Mouse (Mus musculus) E14TG2a.4 (cell line): Measurements from ENCODE around the gene Gm28308.
A peak's percentile ranks its signal among the peaks of the same experiment; 100 is the strongest.

ENCODE experiments used
- H3K27me3 ChIP-seq: 2 replicates; pipeline ENCODE4 v1.6.1; 2014; ENCODE audit warnings: low read length, control low read depth; ENCODE audit not compliant: insufficient read depth
- H3K36me3 ChIP-seq: 2 replicates; pipeline ENCODE4 v1.6.1; 2014; ENCODE audit warnings: low read length, control low read depth; ENCODE audit not compliant: insufficient read depth
- H3K4me1 ChIP-seq: replicated peaks from 2 replicates; pipeline ENCODE4 v1.6.1; 2014; ENCODE audit warnings: low read depth, low read length, control low read depth
- H3K4me3 ChIP-seq: replicated peaks from 2 replicates; pipeline ENCODE4 v1.5.1; 2014; ENCODE audit warnings: mild to moderate bottlenecking, low read length
- H3K9me3 ChIP-seq: 2 replicates; pipeline ENCODE4 v1.6.1; 2014; ENCODE audit warnings: low read length, control low read depth
- CTCF ChIP-seq: conservative IDR thresholded peaks from 2 replicates; pipeline ENCODE4 v1.5.1; 2014; ENCODE audit warnings: low read length
- NANOG ChIP-seq: IDR thresholded peaks from 2 replicates; pipeline ENCODE4 v1.6.1; 2014; ENCODE audit warnings: borderline replicate concordance, low read length, mixed read lengths
- POU5F1 ChIP-seq: IDR thresholded peaks from 2 replicates; pipeline ENCODE4 v1.6.1; 2014; ENCODE audit warnings: low read length, borderline replicate concordance

The Gm28308 gene

GRCm38 (mm10) chr6:52253511-52254500 is 40.7 kb upstream of the Gm28308 start:
- TF ChIP-seq CTCF (no peak), NANOG (no peak), POU5F1 (no peak)
- Histone ChIP-seq H3K4me1 (peaks cover 37% of the 10 kb centered on the region), H3K9me3 (no peaks in the 10 kb centered on the region; the same call in 1 of the 2 replicates), H3K4me3 (peak overlapping the region; percentile 46), H3K27me3 (peaks cover 91% of the 10 kb centered on the region), H3K36me3 (no peaks in the 10 kb centered on the region)

- no peaks in the 10 kb centered on the region; the same call in 1 of the 2 replicates for H3K9me3 ChIP-seq
- no peaks in the 10 kb centered on the region for H3K36me3 ChIP-seq
- H3K4me3 ChIP-seq, result peak overlapping the region; percentile 46
- H3K27me3 ChIP-seq, result peaks cover 91% of the 10 kb centered on the region
- H3K4me1 ChIP-seq, result peaks cover 46% of the 10 kb centered on the region
- TF ChIP-seq CTCF (no peak), NANOG (no peak), POU5F1 (no peak)
Measured at GRCm38 (mm10) chr6:52252775-52253376, 39.7 kb upstream of the Gm28308 start.

GRCm38 (mm10) chr6:52252016-52252774 is 39.1 kb upstream of the Gm28308 start:
- TF ChIP-seq NANOG, result no peak
- no peak for TF ChIP-seq POU5F1
- TF ChIP-seq CTCF, result no peak

GRCm38 (mm10) chr6:52251177-52251879 is 38.2 kb upstream of the Gm28308 start:
- peaks cover 94% of the 10 kb centered on the region for H3K27me3 ChIP-seq
- H3K4me1 ChIP-seq, result peaks cover 54% of the 10 kb centered on the region
- H3K4me3 ChIP-seq, result no peak overlapping the region
- TF ChIP-seq POU5F1 (no peak), CTCF (no peak), NANOG (no peak)
- no peaks in the 10 kb centered on the region for H3K36me3 ChIP-seq
- H3K9me3 ChIP-seq, result no peaks in the 10 kb centered on the region; the same call in 1 of the 2 replicates

More at GRCm38 (mm10) chr6:52252016-52252774, 39.1 kb upstream of the Gm28308 start:
- H3K4me1 ChIP-seq, result peaks cover 49% of the 10 kb centered on the region
- H3K9me3 ChIP-seq, result no peaks in the 10 kb centered on the region; the same call in 1 of the 2 replicates
- peaks cover 92% of the 10 kb centered on the region for H3K27me3 ChIP-seq
- no peaks in the 10 kb centered on the region for H3K36me3 ChIP-seq
- peak overlapping the region; percentile 46; the same call in 1 of the 2 replicates for H3K4me3 ChIP-seq

- H3K27me3 ChIP-seq, result peaks cover 98% of the 10 kb centered on the region
Measured at GRCm38 (mm10) chr6:52249826-52250225, 36.7 kb upstream of the Gm28308 start.

GRCm38 (mm10) chr6:52249415-52249738 is 36.2 kb upstream of the Gm28308 start:
- Histone ChIP-seq H3K36me3 (no peaks in the 10 kb centered on the region), H3K27me3 (peaks cover 98% of the 10 kb centered on the region), H3K4me1 (peaks cover 72% of the 10 kb centered on the region), H3K9me3 (no peaks in the 10 kb centered on the region; the same call in 1 of the 2 replicates), H3K4me3 (peak overlapping the region; percentile 43)
- TF ChIP-seq POU5F1 (no peak), NANOG (no peak), CTCF (no peak)

More at GRCm38 (mm10) chr6:52249826-52250225, 36.7 kb upstream of the Gm28308 start:
- Histone ChIP-seq H3K4me3 (peak overlapping the region; percentile 43; the same call in 1 of the 2 replicates), H3K36me3 (no peaks in the 10 kb centered on the region), H3K9me3 (no peaks in the 10 kb centered on the region; the same call in 1 of the 2 replicates), H3K4me1 (peaks cover 67% of the 10 kb centered on the region)
- TF ChIP-seq NANOG (no peak), CTCF (no peak), POU5F1 (no peak)

GRCm38 (mm10) chr6:52248638-52249414 is 35.7 kb upstream of the Gm28308 start:
- TF ChIP-seq POU5F1 (no peak), NANOG (no peak)
- Histone ChIP-seq H3K27me3 (peaks cover 98% of the 10 kb centered on the region), H3K36me3 (no peaks in the 10 kb centered on the region), H3K9me3 (no peaks in the 10 kb centered on the region; the same call in 1 of the 2 replicates), H3K4me3 (peak overlapping the region; percentile 43; the same call in 1 of the 2 replicates), H3K4me1 (peaks cover 70% of the 10 kb centered on the region)
